ENCODE assay signal across 16 mouse cellular contexts in genomic region chr16:43340712-43341111, GRCm38 (mm10).
"Had no signal": no experiment of that assay in that cellular context is flagged by ENCODE, and none has a peak within 500 bp of the region (broad histone marks: within the 10 kb centered on the region; RNA-seq: fewer than 3 reads in every experiment).

No protein-coding gene starts in this region.

- H3K4me1 ChIP-seq: neural tube, embryonic 13.5 days; neural tube, embryonic 15.5 days; stomach, embryonic 15.5 days had no signal

- DNase-seq: retina, postnatal 1 day; right cerebral cortex, adult 18-20 months; right cerebral cortex, postnatal 14 days; right cerebral cortex, postnatal 25 days; right cerebral cortex, postnatal 4 days; spleen, adult 18-20 months; thymus, adult 18-20 months; thymus, adult 2 months; thymus, postnatal 14 days; thymus, postnatal 25 days; thymus, postnatal 36 days; thymus, postnatal 4 days had no signal

- H3K4me2 ChIP-seq: neural tube, embryonic 13.5 days; neural tube, embryonic 15.5 days; stomach, embryonic 15.5 days had no signal

- H3K9me3 ChIP-seq: neural tube, embryonic 13.5 days; neural tube, embryonic 15.5 days; stomach, embryonic 15.5 days had no signal

- H3K36me3 ChIP-seq: neural tube, embryonic 13.5 days; neural tube, embryonic 15.5 days; stomach, embryonic 15.5 days had no signal

- H3K27me3 ChIP-seq: neural tube, embryonic 13.5 days; neural tube, embryonic 15.5 days; stomach, embryonic 15.5 days had no signal

- H3K27ac ChIP-seq: neural tube, embryonic 13.5 days; neural tube, embryonic 15.5 days; stomach, embryonic 15.5 days; stomach, postnatal 0 days had no signal

- H3K9ac ChIP-seq: neural tube, embryonic 13.5 days; neural tube, embryonic 15.5 days; stomach, embryonic 15.5 days had no signal

- H3K4me3 ChIP-seq: neural tube, embryonic 13.5 days; neural tube, embryonic 15.5 days; stomach, embryonic 15.5 days had no signal
